Mouse (Mus musculus): ENCODE results near the gene Ep300. TPM values are rescaled to one million over a fixed set of nuclear protein-coding genes. Genes with fewer than 3 reads are reported as not detected.

The Ep300 gene
- total and polyA plus RNA-seq, 2 experiments from 2014 or later = 15.6 to 50.1 TPM

- Histone ChIP-seq H3K27ac (ENCODE audit: low read depth, low read length) (no peak overlapping the region), H3K27me3 (ENCODE audit: insufficient read depth, low read length) (no peaks in the 10 kb centered on the region), H3K9me3 (ENCODE audit: low read length) (no peaks in the 10 kb centered on the region), H3K36me3 (ENCODE audit: insufficient read depth) (peaks cover 13% of the 10 kb centered on the region), H3K9ac (no peak overlapping the region), H3K4me2 (ENCODE audit: low read depth) (peak overlapping the region; percentile 65), H3K4me3 (ENCODE audit: low read depth, low read length) (peak overlapping the region; percentile 71), H3K4me1 (ENCODE audit: insufficient read depth) (0 out of 2 replicates have a peak, but pooled peaks cover 6% of the 10 kb centered on the region)
- WGBS = 69% methylated on average over 10 of the region's 10 CpGs
- no peak for TF ChIP-seq CTCF (IDR thresholded peaks at IDR 0.05; ENCODE audit: low read depth)
- no peak for ATAC-seq
- no peak for DNase-seq
These were observed 78.1 kb downstream of the Ep300 start for GRCm38 (mm10) chr15:81663281-81663680.

DNA sequence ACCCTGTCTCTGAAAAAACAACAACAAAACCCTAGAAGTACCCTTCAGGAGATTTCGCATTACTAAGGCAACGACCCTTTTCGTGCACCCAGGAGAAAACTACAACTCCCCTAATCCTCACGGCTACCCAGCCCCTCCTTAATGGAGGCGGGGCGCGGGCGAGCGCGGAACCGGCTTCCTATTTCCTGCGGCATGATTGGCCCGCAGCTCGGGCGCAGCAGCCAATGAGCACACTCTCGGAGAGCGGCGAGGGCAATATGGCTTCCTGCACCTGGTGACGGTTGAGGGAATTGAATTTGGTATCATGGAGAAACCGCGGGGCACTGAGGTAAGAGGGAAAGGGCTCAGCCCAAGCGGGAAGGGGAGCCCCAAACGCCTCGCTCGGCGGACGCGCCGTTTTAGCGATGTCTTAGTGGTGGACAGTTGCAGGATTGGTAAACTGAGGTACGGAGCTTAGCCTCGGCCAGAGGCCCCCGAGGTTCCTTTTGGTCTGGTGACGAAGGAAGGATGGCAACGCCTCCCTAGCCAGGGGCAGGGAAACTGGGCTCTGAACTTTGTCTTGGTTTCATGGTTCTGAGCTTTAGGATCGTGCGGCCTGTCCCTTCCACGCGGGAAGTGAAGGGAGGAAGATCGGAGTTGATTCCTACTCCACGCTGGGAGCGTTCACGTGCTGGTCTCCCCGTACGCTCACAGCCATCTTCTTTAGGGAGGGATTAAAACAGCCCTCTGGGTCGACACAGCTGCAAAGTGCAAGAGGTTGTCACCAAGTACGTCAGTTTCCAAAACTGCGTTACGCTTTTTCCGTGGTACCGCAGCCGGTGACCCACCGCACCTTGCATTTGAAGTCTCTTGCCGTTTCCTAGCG is 78.8 kb downstream of the Ep300 start, which contains the start of gene L3mbtl2:
Gene L3mbtl2, plus strand, starts transcription at position 193 of the 865 bp plus-strand sequence.
- WGBS = 2% methylated on average over 55 of the region's 55 CpGs
- peak; percentile 96 for DNase-seq
- Histone ChIP-seq H3K9ac (peak within 1 kb of the TSS; percentile 61), H3K4me3 (ENCODE audit: low read depth, low read length) (peak within 1 kb of the TSS; percentile 71), H3K27me3 (ENCODE audit: insufficient read depth, low read length) (no peaks in the 10 kb centered on the region), H3K4me2 (ENCODE audit: low read depth) (peak within 1 kb of the TSS; percentile 65), H3K9me3 (ENCODE audit: low read length) (no peaks in the 10 kb centered on the region), H3K4me1 (ENCODE audit: insufficient read depth) (0 out of 2 replicates have a peak, but pooled peaks cover 6% of the 10 kb centered on the region), H3K36me3 (ENCODE audit: insufficient read depth) (peaks cover 19% of the 10 kb centered on the region), H3K27ac (ENCODE audit: low read depth, low read length) (peak within 1 kb of the TSS; percentile 70; the same call in 1 of the 2 replicates)
- peak; percentile 60 for TF ChIP-seq CTCF (IDR thresholded peaks at IDR 0.05; ENCODE audit: low read depth)
- peak; percentile 100 for ATAC-seq

DNA sequence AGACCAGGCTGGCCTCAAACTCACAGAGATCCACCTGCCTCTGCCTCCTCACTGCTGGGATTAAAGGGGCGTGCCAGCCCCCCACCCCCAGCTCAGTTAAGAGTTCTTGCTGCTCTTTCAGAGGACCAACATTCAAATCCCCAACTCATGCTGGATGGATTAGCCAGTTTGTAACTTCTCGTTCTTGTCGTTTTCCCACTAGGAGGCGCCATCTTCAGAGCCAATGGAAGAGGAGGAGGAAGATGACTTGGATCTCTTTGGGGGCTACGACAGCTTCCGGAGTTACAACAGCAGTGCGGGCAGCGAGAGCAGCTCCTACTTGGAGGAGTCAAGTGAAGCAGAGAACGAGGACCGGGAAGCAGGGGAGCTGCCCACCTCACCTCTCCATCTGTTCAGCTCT is 81.8 kb downstream of the Ep300 start:
- Histone ChIP-seq H3K4me1 (ENCODE audit: insufficient read depth) (0 out of 2 replicates have a peak, but pooled peaks cover 6% of the 10 kb centered on the region), H3K9ac (no peak overlapping the region), H3K36me3 (ENCODE audit: insufficient read depth) (peaks cover 40% of the 10 kb centered on the region), H3K9me3 (ENCODE audit: low read length) (no peaks in the 10 kb centered on the region), H3K4me2 (ENCODE audit: low read depth) (no peak overlapping the region), H3K27me3 (ENCODE audit: insufficient read depth, low read length) (no peaks in the 10 kb centered on the region), H3K27ac (ENCODE audit: low read depth, low read length) (no peak overlapping the region), H3K4me3 (ENCODE audit: low read depth, low read length) (no peak overlapping the region)
- DNase-seq = no peak
- ATAC-seq = no peak
- TF ChIP-seq CTCF (IDR thresholded peaks at IDR 0.05; ENCODE audit: low read depth) = peak; percentile 25; the same call in 1 of the 2 replicates
- 88% methylated on average over 10 of the region's 10 CpGs for WGBS

DNA sequence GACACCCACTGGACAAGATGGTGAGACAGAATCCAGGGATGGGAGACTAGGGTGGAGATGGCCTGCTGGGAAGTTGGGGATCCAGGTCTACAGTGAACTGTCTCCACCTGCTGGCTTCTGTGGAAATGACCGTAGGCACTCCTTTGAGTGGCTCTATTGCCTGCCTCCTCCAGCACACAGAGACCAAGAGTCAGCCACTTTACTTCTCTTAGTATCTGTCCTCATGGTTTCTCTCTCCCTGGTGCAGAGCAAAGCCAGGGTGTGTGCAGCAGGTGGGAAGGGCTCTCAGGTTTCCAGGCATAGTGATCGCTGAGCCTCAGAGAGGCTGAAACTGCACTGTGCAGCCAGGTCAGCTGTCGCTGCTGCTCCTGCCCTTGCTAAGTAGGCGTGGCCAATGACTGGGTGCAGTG is 85.1 kb downstream of the Ep300 start:
- Histone ChIP-seq H3K4me1 (ENCODE audit: insufficient read depth) (no peaks in the 10 kb centered on the region), H3K4me3 (ENCODE audit: low read depth, low read length) (no peak overlapping the region), H3K9ac (no peak overlapping the region), H3K36me3 (ENCODE audit: insufficient read depth) (peaks cover 53% of the 10 kb centered on the region), H3K9me3 (ENCODE audit: low read length) (no peaks in the 10 kb centered on the region), H3K4me2 (ENCODE audit: low read depth) (no peak overlapping the region), H3K27me3 (ENCODE audit: insufficient read depth, low read length) (no peaks in the 10 kb centered on the region), H3K27ac (ENCODE audit: low read depth, low read length) (no peak overlapping the region)
- DNase-seq (peak; percentile 64), ATAC-seq (peak; percentile 60)
- peak; percentile 69 for TF ChIP-seq CTCF (IDR thresholded peaks at IDR 0.05; ENCODE audit: low read depth)
- 82% methylated on average over 4 of the region's 4 CpGs for WGBS

DNA sequence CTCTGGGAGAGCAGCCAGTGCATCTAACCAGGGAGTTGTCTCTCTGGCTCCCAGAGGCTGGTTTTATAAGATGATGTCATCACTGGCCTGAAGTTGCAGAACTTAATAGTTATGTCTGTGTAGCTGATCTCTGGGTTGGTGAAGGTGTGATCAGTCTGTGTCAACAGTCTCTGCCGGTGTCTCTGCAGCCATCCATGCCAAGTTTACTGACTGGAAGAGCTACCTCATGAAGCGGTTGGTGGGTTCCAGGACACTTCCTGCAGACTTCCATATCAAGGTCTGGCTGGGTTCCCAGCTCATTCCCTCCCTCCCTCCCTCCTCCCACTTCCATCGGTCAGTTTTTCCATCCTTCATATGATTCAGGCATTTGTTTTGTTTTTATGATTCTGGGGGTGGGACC is 91.5 kb downstream of the Ep300 start:
- no peak overlapping the region for H3K9ac ChIP-seq
- no peak overlapping the region for H3K4me3 ChIP-seq (ENCODE audit: low read depth, low read length)
- no peak overlapping the region for H3K27ac ChIP-seq (ENCODE audit: low read depth, low read length)
- no peak for TF ChIP-seq CTCF (IDR thresholded peaks at IDR 0.05; ENCODE audit: low read depth)
- no peak for ATAC-seq
- no peak for DNase-seq
- H3K4me2 ChIP-seq (ENCODE audit: low read depth) = no peak overlapping the region
- H3K27me3 ChIP-seq (ENCODE audit: insufficient read depth, low read length) = no peaks in the 10 kb centered on the region
- 88% methylated on average over 3 of the region's 3 CpGs for WGBS
- H3K9me3 ChIP-seq (ENCODE audit: low read length) = no peaks in the 10 kb centered on the region
- peaks cover 51% of the 10 kb centered on the region for H3K36me3 ChIP-seq (ENCODE audit: insufficient read depth)
- no peaks in the 10 kb centered on the region for H3K4me1 ChIP-seq (ENCODE audit: insufficient read depth)

- no peak overlapping the region for H3K27ac ChIP-seq (ENCODE audit: low read depth, low read length)
- no peaks in the 10 kb centered on the region for H3K9me3 ChIP-seq (ENCODE audit: low read length)
- 96% methylated on average over 4 of the region's 4 CpGs for WGBS
- no peak overlapping the region for H3K9ac ChIP-seq
- no peaks in the 10 kb centered on the region for H3K4me1 ChIP-seq (ENCODE audit: insufficient read depth)
- no peak for TF ChIP-seq CTCF (IDR thresholded peaks at IDR 0.05; ENCODE audit: low read depth)
- no peak overlapping the region for H3K4me2 ChIP-seq (ENCODE audit: low read depth)
- ATAC-seq = no peak
- H3K27me3 ChIP-seq (ENCODE audit: insufficient read depth, low read length) = no peaks in the 10 kb centered on the region
- H3K4me3 ChIP-seq (ENCODE audit: low read depth, low read length) = no peak overlapping the region
- H3K36me3 ChIP-seq (ENCODE audit: insufficient read depth) = peaks cover 72% of the 10 kb centered on the region
- no peak for DNase-seq
These were observed 95.2 kb downstream of the Ep300 start for GRCm38 (mm10) chr15:81680301-81680805.
